Mouse (Mus musculus): ENCODE data around the gene Hpse2. TPM values are rescaled to one million over a fixed set of nuclear protein-coding genes. Genes with fewer than 3 reads are reported as not detected.

The Hpse2 gene
- polyA plus RNA-seq, 1 experiment from 2014 or later: 2.7 TPM

GRCm38 (mm10) chr19:42863013-42863412 lies 525.1 kb downstream of the Hpse2 start:
- no peaks in the 10 kb centered on the region; the same call in 1 of the 2 replicates for H3K27me3 ChIP-seq (ENCODE audit: insufficient read depth, poor library complexity, severe bottlenecking)
- H3K4me3 ChIP-seq: no peak overlapping the region
- H3K4me1 ChIP-seq (replicated peaks): 0 out of 2 replicates have a peak, but pooled peaks cover 3% of the 10 kb centered on the region
- 65% methylated on average over 3 of the region's 3 CpGs for WGBS
- no peaks in the 10 kb centered on the region for H3K36me3 ChIP-seq
- no peak for DNase-seq (ENCODE audit: low spot score)
- H3K9me3 ChIP-seq: no peaks in the 10 kb centered on the region
- H3K27ac ChIP-seq: no peak overlapping the region

GRCm38 (mm10) chr19:42857096-42857495 lies 531.1 kb downstream of the Hpse2 start:
- DNase-seq (ENCODE audit: low spot score): no peak
- Histone ChIP-seq H3K9me3 (no peaks in the 10 kb centered on the region; the same call in 1 of the 2 replicates), H3K27ac (no peak overlapping the region), H3K4me1 (replicated peaks) (no peaks in the 10 kb centered on the region), H3K27me3 (ENCODE audit: insufficient read depth, poor library complexity, severe bottlenecking) (no peaks in the 10 kb centered on the region; the same call in 1 of the 2 replicates), H3K4me3 (no peak overlapping the region), H3K36me3 (no peaks in the 10 kb centered on the region)
- 92% methylated on average over 5 of the region's 5 CpGs for WGBS

- H3K4me1 ChIP-seq (replicated peaks): no peaks in the 10 kb centered on the region
- no peak overlapping the region for H3K27ac ChIP-seq
- H3K4me3 ChIP-seq: no peak overlapping the region
- H3K27me3 ChIP-seq (ENCODE audit: insufficient read depth, poor library complexity, severe bottlenecking): no peaks in the 10 kb centered on the region; the same call in 1 of the 2 replicates
- no peaks in the 10 kb centered on the region; the same call in 1 of the 2 replicates for H3K9me3 ChIP-seq
- H3K36me3 ChIP-seq: no peaks in the 10 kb centered on the region
- 87% methylated on average over 4 of the region's 4 CpGs for WGBS
- DNase-seq (ENCODE audit: low spot score): no peak
These were observed 532.5 kb downstream of the Hpse2 start for GRCm38 (mm10) chr19:42855649-42856048.

GRCm38 (mm10) chr19:42850444-42850843 lies 537.7 kb downstream of the Hpse2 start:
- Histone ChIP-seq H3K4me1 (replicated peaks) (no peaks in the 10 kb centered on the region), H3K27me3 (ENCODE audit: insufficient read depth, poor library complexity, severe bottlenecking) (no peaks in the 10 kb centered on the region), H3K9me3 (no peaks in the 10 kb centered on the region; the same call in 1 of the 2 replicates), H3K27ac (no peak overlapping the region), H3K36me3 (no peaks in the 10 kb centered on the region), H3K4me3 (no peak overlapping the region)
- WGBS: 87% methylated on average over 5 of the region's 5 CpGs
- no peak for DNase-seq (ENCODE audit: low spot score)

- H3K4me1 ChIP-seq (replicated peaks): no peaks in the 10 kb centered on the region
- DNase-seq (ENCODE audit: low spot score): no peak
- H3K36me3 ChIP-seq: no peaks in the 10 kb centered on the region
- H3K27me3 ChIP-seq (ENCODE audit: insufficient read depth, poor library complexity, severe bottlenecking): no peaks in the 10 kb centered on the region
- no peaks in the 10 kb centered on the region for H3K9me3 ChIP-seq
- WGBS: 84% methylated on average over 4 of the region's 4 CpGs
- H3K27ac ChIP-seq: no peak overlapping the region
- H3K4me3 ChIP-seq: no peak overlapping the region
These were observed 548.4 kb downstream of the Hpse2 start for GRCm38 (mm10) chr19:42839621-42840294.

- Histone ChIP-seq H3K36me3 (no peaks in the 10 kb centered on the region), H3K27me3 (ENCODE audit: insufficient read depth, poor library complexity, severe bottlenecking) (no peaks in the 10 kb centered on the region), H3K27ac (no peak overlapping the region), H3K4me1 (replicated peaks) (no peaks in the 10 kb centered on the region), H3K4me3 (no peak overlapping the region), H3K9me3 (no peaks in the 10 kb centered on the region)
- no peak for DNase-seq (ENCODE audit: low spot score)
- 73% methylated on average over 2 of the region's 2 CpGs for WGBS
These were observed 549.0 kb downstream of the Hpse2 start for GRCm38 (mm10) chr19:42839118-42839517.

- WGBS: 98% methylated on average over 2 of the region's 2 CpGs
- H3K4me3 ChIP-seq: no peak overlapping the region
- H3K27ac ChIP-seq: no peak overlapping the region
- no peaks in the 10 kb centered on the region for H3K9me3 ChIP-seq
- no peaks in the 10 kb centered on the region for H3K4me1 ChIP-seq (replicated peaks)
- no peaks in the 10 kb centered on the region for H3K27me3 ChIP-seq (ENCODE audit: insufficient read depth, poor library complexity, severe bottlenecking)
- no peaks in the 10 kb centered on the region for H3K36me3 ChIP-seq
- DNase-seq (ENCODE audit: low spot score): no peak
These were observed 549.9 kb downstream of the Hpse2 start for GRCm38 (mm10) chr19:42838271-42838670.

- no peak for DNase-seq (ENCODE audit: low spot score)
- no peak overlapping the region for H3K27ac ChIP-seq
- no peaks in the 10 kb centered on the region for H3K36me3 ChIP-seq
- no peak overlapping the region for H3K4me3 ChIP-seq
- H3K4me1 ChIP-seq (replicated peaks): no peaks in the 10 kb centered on the region
- H3K27me3 ChIP-seq (ENCODE audit: insufficient read depth, poor library complexity, severe bottlenecking): no peaks in the 10 kb centered on the region
- H3K9me3 ChIP-seq: no peaks in the 10 kb centered on the region
- 93% methylated on average over 10 of the region's 10 CpGs for WGBS
These were observed 550.6 kb downstream of the Hpse2 start for GRCm38 (mm10) chr19:42837591-42837990.

- Histone ChIP-seq H3K4me3 (no peak overlapping the region), H3K9me3 (no peaks in the 10 kb centered on the region), H3K27me3 (ENCODE audit: insufficient read depth, poor library complexity, severe bottlenecking) (no peaks in the 10 kb centered on the region), H3K27ac (no peak overlapping the region), H3K4me1 (replicated peaks) (no peaks in the 10 kb centered on the region), H3K36me3 (no peaks in the 10 kb centered on the region)
- DNase-seq (ENCODE audit: low spot score): no peak
- WGBS: 90% methylated on average over 7 of the region's 7 CpGs
These were observed 555.0 kb downstream of the Hpse2 start for GRCm38 (mm10) chr19:42833126-42833525.

- H3K9me3 ChIP-seq: no peaks in the 10 kb centered on the region
- no peak for DNase-seq (ENCODE audit: low spot score)
- WGBS: 92% methylated on average over 2 of the region's 2 CpGs
- H3K4me3 ChIP-seq: no peak overlapping the region
- H3K27ac ChIP-seq: no peak overlapping the region
- no peaks in the 10 kb centered on the region for H3K36me3 ChIP-seq
- no peaks in the 10 kb centered on the region for H3K27me3 ChIP-seq (ENCODE audit: insufficient read depth, poor library complexity, severe bottlenecking)
- no peaks in the 10 kb centered on the region for H3K4me1 ChIP-seq (replicated peaks)
These were observed 555.9 kb downstream of the Hpse2 start for GRCm38 (mm10) chr19:42832251-42832650.

- Histone ChIP-seq H3K36me3 (no peaks in the 10 kb centered on the region), H3K27ac (no peak overlapping the region), H3K4me1 (replicated peaks) (no peaks in the 10 kb centered on the region), H3K27me3 (ENCODE audit: insufficient read depth, poor library complexity, severe bottlenecking) (no peaks in the 10 kb centered on the region), H3K9me3 (0 out of 2 replicates have a peak, but pooled peaks cover 2% of the 10 kb centered on the region), H3K4me3 (no peak overlapping the region)
- no peak for DNase-seq (ENCODE audit: low spot score)
- 78% methylated on average over 4 of the region's 4 CpGs for WGBS
These were observed 559.0 kb downstream of the Hpse2 start for GRCm38 (mm10) chr19:42829196-42829595.

GRCm38 (mm10) chr19:42827843-42828242 lies 560.3 kb downstream of the Hpse2 start:
- 0 out of 2 replicates have a peak, but pooled peaks cover 2% of the 10 kb centered on the region for H3K9me3 ChIP-seq
- no peak overlapping the region for H3K4me3 ChIP-seq
- H3K27ac ChIP-seq: no peak overlapping the region
- H3K27me3 ChIP-seq (ENCODE audit: insufficient read depth, poor library complexity, severe bottlenecking): no peaks in the 10 kb centered on the region
- no peak for DNase-seq (ENCODE audit: low spot score)
- no peaks in the 10 kb centered on the region for H3K36me3 ChIP-seq
- H3K4me1 ChIP-seq (replicated peaks): no peaks in the 10 kb centered on the region
- WGBS: 92% methylated on average over 3 of the region's 3 CpGs

- no peaks in the 10 kb centered on the region for H3K9me3 ChIP-seq
- H3K27ac ChIP-seq: no peak overlapping the region
- H3K27me3 ChIP-seq (ENCODE audit: insufficient read depth, poor library complexity, severe bottlenecking): no peaks in the 10 kb centered on the region
- no peak for DNase-seq (ENCODE audit: low spot score)
- 88% methylated on average over 5 of the region's 5 CpGs for WGBS
- H3K36me3 ChIP-seq: no peaks in the 10 kb centered on the region
- no peaks in the 10 kb centered on the region for H3K4me1 ChIP-seq (replicated peaks)
- no peak overlapping the region for H3K4me3 ChIP-seq
These were observed 568.0 kb downstream of the Hpse2 start for GRCm38 (mm10) chr19:42820109-42820508.

Data from hindbrain, embryonic 10.5 days (tissue).